Mouse (Mus musculus) spleen, adult 2 months (tissue): ENCODE measurements around the gene Gm49336.

Source experiments
- CTCF ChIP-seq: fragments of 200-500 bp; IDR thresholded peaks from 2 replicates; pipeline ENCODE4 v1.5.1; 2011; ENCODE audit warnings: mild to moderate bottlenecking, inconsistent platforms; ENCODE audit not compliant: insufficient read depth, insufficient read length, insufficient replicate concordance; ENCODE audit errors: extremely low read depth
- POLR2A ChIP-seq: fragments of 200-500 bp; IDR thresholded peaks from 2 replicates; pipeline ENCODE4 v1.6.1; 2011; ENCODE audit warnings: low read depth, low read length, inconsistent platforms

GRCm38 (mm10) chr14:60257101-60257500 is 5.8 kb upstream of the Gm49336 start:
- TF ChIP-seq CTCF (no peak), POLR2A (no peak)
